Mouse (Mus musculus): ENCODE measurements around the gene Sept11.

GRCm38 (mm10) chr5:93143360-93144091 lies 50.3 kb downstream of the Sept11 start:
- no peak for TF ChIP-seq CTCF (IDR thresholded peaks at IDR 0.05; ENCODE audit: insufficient read depth, low read depth, low read length)
- no peak for TF ChIP-seq POLR2A (IDR thresholded peaks at IDR 0.05; ENCODE audit: insufficient read depth, low read depth, low read length)

All from olfactory bulb, adult 2 months (tissue).